Mouse (Mus musculus) intestine, postnatal 0 days (tissue): ENCODE results near the gene Clec16a. TPM values are rescaled to one million over a fixed set of nuclear protein-coding genes. Genes with fewer than 3 reads are reported as not detected.

ENCODE experiments used
- ATAC-seq: fragments of 200-750 bp; cut with Nextera tagmentation; 2 replicates; pipeline ENCODE4 v1.8.0; 2017; ENCODE audit warnings: mild to moderate bottlenecking, moderate TSS enrichment, moderate library complexity
- H3K27ac ChIP-seq: fragments of 300-500 bp; sonication (generic); 2 replicates; pipeline ENCODE4 v1.5.1; 2014; ENCODE audit warnings: mild to moderate bottlenecking, low read depth, low read length, moderate library complexity
- H3K27me3 ChIP-seq: fragments of 300-500 bp; sonication (generic); replicated peaks from 2 replicates; pipeline ENCODE4 v1.6.1; 2014; ENCODE audit warnings: low read length, mixed read lengths; ENCODE audit not compliant: control insufficient read depth, insufficient read depth
- H3K36me3 ChIP-seq: fragments of 300-500 bp; sonication (generic); 2 replicates; pipeline ENCODE4 v1.6.1; 2014; ENCODE audit warnings: mild to moderate bottlenecking, moderate library complexity; ENCODE audit not compliant: control insufficient read depth, insufficient read depth
- H3K4me1 ChIP-seq: fragments of 300-500 bp; sonication (generic); replicated peaks from 2 replicates; pipeline ENCODE4 v1.6.1; 2014; ENCODE audit warnings: antibody characterized with exemption, low read length, mixed read lengths; ENCODE audit not compliant: control insufficient read depth, insufficient read depth
- H3K4me2 ChIP-seq: fragments of 300-500 bp; sonication (generic); replicated peaks from 2 replicates; pipeline ENCODE4 v1.6.1; 2014; ENCODE audit warnings: low read depth, mild to moderate bottlenecking, moderate library complexity
- H3K4me3 ChIP-seq: fragments of 300-500 bp; sonication (generic); 2 replicates; pipeline ENCODE4 v1.5.1; 2014; ENCODE audit warnings: low read depth, low read length
- H3K9ac ChIP-seq: fragments of 300-500 bp; sonication (generic); 2 replicates; pipeline ENCODE4 v1.6.1; 2014; ENCODE audit warnings: mild to moderate bottlenecking, low read depth, low read length
- H3K9me3 ChIP-seq: fragments of 300-500 bp; sonication (generic); 2 replicates; pipeline ENCODE4 v1.6.1; 2016; ENCODE audit warnings: mixed run types; ENCODE audit not compliant: control insufficient read depth
- CTCF ChIP-seq: sonication (generic); IDR thresholded peaks from 2 replicates; pipeline ENCODE4 v1.5.1; 2016; ENCODE audit warnings: low read depth, mild to moderate bottlenecking, control low read depth, antibody characterized with exemption, moderate library complexity
- whole genome bisulfite sequencing: fragments of 180-500 bp; shearing (Covaris S2); extraction: QIAGEN DNeasy Blood & Tissue Kit; methylation state at CpG from one replicate; pipeline ENCODE4 v1.1.7; 2014; 5-methylcytosine and 5-hydroxymethylcytosine counted together
- polyA plus RNA-seq: library from polyadenylated mRNA; unstranded; fragments of >200 nt; fragmentation: Nextera tagmentation; extraction: Ambion mirVana; gene quantifications from 2 replicates; pipeline ENCODE4 v1.2.1, GENCODE M21; 2015

Gene Clec16a
- polyA plus RNA-seq, 1 experiment from 2014 or later, result 30.4 TPM

GRCm38 (mm10) chr16:10754521-10755296 lies 209.6 kb downstream of the Clec16a start:
- no peaks in the 10 kb centered on the region for H3K9me3 ChIP-seq
- H3K36me3 ChIP-seq, result no peaks in the 10 kb centered on the region
- peak; percentile 71 for ATAC-seq
- H3K4me2 ChIP-seq, result no peak overlapping the region
- H3K27me3 ChIP-seq, result no peaks in the 10 kb centered on the region; the same call in 1 of the 2 replicates
- no peak overlapping the region for H3K4me3 ChIP-seq
- 69% methylated on average over 3 of the region's 3 CpGs for WGBS
- no peaks in the 10 kb centered on the region for H3K4me1 ChIP-seq
- H3K27ac ChIP-seq, result no peak overlapping the region
- TF ChIP-seq CTCF, result no peak
- no peak overlapping the region for H3K9ac ChIP-seq

DNA sequence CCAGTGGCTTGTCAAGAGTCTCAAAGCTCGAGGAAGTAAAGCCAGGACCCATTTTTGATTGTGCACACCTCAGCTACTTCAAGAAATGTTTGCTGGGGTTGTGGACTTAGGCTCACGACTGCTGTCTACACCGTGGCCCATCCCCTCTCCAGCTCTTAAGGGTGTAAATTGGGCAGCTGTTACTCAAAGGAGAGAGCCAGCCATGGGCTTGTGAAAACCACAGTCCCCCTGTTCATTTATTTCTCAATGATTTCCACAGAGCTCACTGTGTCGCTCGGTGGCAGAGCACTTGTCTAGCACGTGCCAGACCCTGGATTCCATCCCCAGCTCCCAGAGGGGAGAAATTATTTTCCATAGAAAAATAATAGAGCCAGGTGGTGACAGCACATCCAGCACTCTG lies 211.0 kb downstream of the Clec16a start:
- no peak for ATAC-seq
- Histone ChIP-seq H3K4me2 (no peak overlapping the region), H3K36me3 (no peaks in the 10 kb centered on the region), H3K27me3 (no peaks in the 10 kb centered on the region; the same call in 1 of the 2 replicates), H3K4me3 (no peak overlapping the region), H3K9me3 (no peaks in the 10 kb centered on the region), H3K9ac (no peak overlapping the region), H3K27ac (no peak overlapping the region), H3K4me1 (no peaks in the 10 kb centered on the region)
- TF ChIP-seq CTCF, result no peak
- WGBS, result 91% methylated on average over 5 of the region's 6 CpGs

DNA sequence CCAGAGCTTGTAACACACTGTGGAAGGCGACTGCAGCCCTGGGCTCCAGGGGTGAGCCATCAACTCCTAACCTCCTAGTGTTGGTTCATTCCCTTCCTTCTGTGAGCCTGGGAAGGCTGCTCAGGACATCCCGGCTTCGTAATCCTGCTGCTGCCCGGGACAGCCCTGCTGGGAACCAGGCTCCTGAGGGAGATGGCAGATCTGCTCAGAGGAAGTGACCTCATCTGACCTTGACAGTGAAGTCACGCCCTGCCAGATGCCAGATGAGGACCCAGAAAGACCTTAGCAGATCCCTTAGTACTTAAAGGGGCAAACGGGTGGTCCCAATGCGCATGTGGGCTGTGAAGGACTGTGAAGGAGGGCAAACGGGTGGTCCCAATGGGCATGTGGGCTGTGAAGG lies 216.0 kb downstream of the Clec16a start:
- 71% methylated on average over 8 of the region's 8 CpGs for WGBS
- ATAC-seq, result no peak
- no peaks in the 10 kb centered on the region for H3K36me3 ChIP-seq
- no peaks in the 10 kb centered on the region for H3K4me1 ChIP-seq
- no peak overlapping the region for H3K9ac ChIP-seq
- no peaks in the 10 kb centered on the region for H3K9me3 ChIP-seq
- no peak overlapping the region for H3K4me3 ChIP-seq
- no peak overlapping the region for H3K27ac ChIP-seq
- no peak overlapping the region for H3K4me2 ChIP-seq
- H3K27me3 ChIP-seq, result peaks cover 3% of the 10 kb centered on the region; the same call in 1 of the 2 replicates
- TF ChIP-seq CTCF, result no peak

- Histone ChIP-seq H3K27ac (no peak overlapping the region), H3K9me3 (no peaks in the 10 kb centered on the region), H3K4me2 (no peak overlapping the region), H3K4me1 (no peaks in the 10 kb centered on the region), H3K9ac (no peak overlapping the region), H3K4me3 (no peak overlapping the region), H3K27me3 (peaks cover 3% of the 10 kb centered on the region; the same call in 1 of the 2 replicates), H3K36me3 (no peaks in the 10 kb centered on the region)
- no peak for TF ChIP-seq CTCF
- WGBS, result 58% methylated on average over 5 of the region's 5 CpGs
- no peak for ATAC-seq
Measured at GRCm38 (mm10) chr16:10762569-10763180, 217.5 kb downstream of the Clec16a start.

DNA sequence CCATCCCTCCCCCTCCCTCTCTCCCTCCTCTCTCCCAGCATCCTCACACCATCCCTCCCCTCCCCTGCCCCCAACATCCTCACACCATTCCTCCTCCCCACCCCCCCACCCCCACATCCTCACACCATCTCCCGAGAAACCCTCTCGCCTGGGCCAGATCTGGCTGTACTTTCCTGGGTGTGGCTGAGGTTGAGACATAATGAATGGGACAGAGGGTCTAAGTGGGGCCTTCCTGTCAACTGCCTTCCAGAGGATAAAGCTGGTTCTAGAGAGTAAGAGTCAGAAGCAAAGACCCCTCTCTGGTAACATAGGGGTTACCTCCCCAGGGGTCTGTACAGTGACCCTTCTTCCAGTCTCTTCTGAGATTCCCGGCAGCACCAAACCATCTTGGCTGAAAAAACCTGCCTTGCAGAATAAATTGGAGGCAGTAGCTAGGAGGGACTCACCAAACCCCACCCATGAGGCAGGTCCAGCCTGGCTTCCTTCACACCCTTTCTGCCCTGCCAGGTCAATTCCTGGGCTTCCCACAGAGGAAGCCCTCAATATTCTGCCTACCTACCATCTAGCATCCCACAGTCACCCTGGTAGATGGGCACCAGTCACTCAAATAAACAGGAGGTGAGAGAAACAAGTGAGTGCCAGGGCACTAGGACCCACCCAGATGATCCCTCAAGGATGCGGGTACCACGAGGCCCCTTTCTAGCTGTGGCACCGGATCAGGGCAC lies 218.6 kb downstream of the Clec16a start:
- H3K9me3 ChIP-seq, result no peaks in the 10 kb centered on the region
- no peak for TF ChIP-seq CTCF
- no peak overlapping the region for H3K4me2 ChIP-seq
- no peak for ATAC-seq
- H3K4me3 ChIP-seq, result no peak overlapping the region
- H3K27me3 ChIP-seq, result peaks cover 3% of the 10 kb centered on the region; the same call in 1 of the 2 replicates
- WGBS, result 52% methylated on average over 6 of the region's 6 CpGs
- H3K9ac ChIP-seq, result no peak overlapping the region
- no peaks in the 10 kb centered on the region for H3K36me3 ChIP-seq
- H3K4me1 ChIP-seq, result no peaks in the 10 kb centered on the region
- no peak overlapping the region for H3K27ac ChIP-seq

DNA sequence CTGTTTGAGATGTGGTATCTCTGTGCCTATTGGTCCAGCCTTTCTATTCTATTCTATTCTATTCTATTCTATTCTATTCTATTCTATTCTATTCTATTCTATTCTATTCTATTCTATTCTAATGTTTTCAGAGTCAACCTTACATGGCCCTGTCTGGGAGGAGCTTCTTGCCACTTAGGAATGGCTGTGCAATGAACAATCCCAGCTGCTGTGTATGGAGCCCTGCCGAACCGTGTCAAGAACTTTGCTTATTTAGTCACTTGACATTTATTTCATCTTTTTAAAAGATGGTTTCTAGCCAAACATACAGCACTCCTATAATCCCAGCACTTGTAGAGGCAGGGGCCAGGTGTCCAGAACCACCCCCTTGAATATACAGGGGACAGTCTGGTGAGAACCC lies 219.2 kb downstream of the Clec16a start:
- Histone ChIP-seq H3K4me3 (no peak overlapping the region), H3K27ac (no peak overlapping the region), H3K9ac (no peak overlapping the region), H3K27me3 (peaks cover 3% of the 10 kb centered on the region; the same call in 1 of the 2 replicates), H3K36me3 (no peaks in the 10 kb centered on the region), H3K4me1 (no peaks in the 10 kb centered on the region), H3K4me2 (no peak overlapping the region), H3K9me3 (no peaks in the 10 kb centered on the region)
- ATAC-seq, result no peak
- no peak for TF ChIP-seq CTCF
- 41% methylated on average over 2 of the region's 2 CpGs for WGBS
